In genomic region chr15:83010423-83010822, GRCm38 (mm10) we compare ENCODE assay signal across 12 mouse cellular contexts. TPM values are rescaled to one million over a fixed set of nuclear protein-coding genes. Genes with fewer than 3 reads are reported as not detected.
DNase-seq lines count a peak whose midpoint lies in the region; ATAC-seq and TF ChIP-seq lines count a peak whose summit lies in the region.
"Had no signal": no experiment of that assay in that cellular context is flagged by ENCODE, and none has a peak within 500 bp of the region (broad histone marks: within the 10 kb centered on the region; RNA-seq: fewer than 3 reads in every experiment).

No protein-coding gene starts in this region.

- WGBS in heart, embryonic 16.5 days = 39% methylated on average over 8 of the region's 8 CpGs
- WGBS in midbrain, embryonic 10.5 days = 7% methylated on average over 8 of the region's 8 CpGs
- WGBS in midbrain, postnatal 0 days = 24% methylated on average over 7 of the region's 8 CpGs
- WGBS in forebrain, postnatal 0 days = 17% methylated on average over 8 of the region's 8 CpGs
- WGBS in lung, postnatal 0 days = 18% methylated on average over 8 of the region's 8 CpGs

- no peak for TF ChIP-seq CTCF in midbrain, postnatal 0 days (IDR thresholded peaks at IDR 0.05)
- TF ChIP-seq CTCF in forebrain, postnatal 0 days (IDR thresholded peaks at IDR 0.05; ENCODE audit: low read depth) = no peak
- TF ChIP-seq CTCF in lung, postnatal 0 days (IDR thresholded peaks at IDR 0.05) = no peak

- H3K9me3 ChIP-seq in heart, embryonic 16.5 days (replicated peaks; ENCODE audit: control insufficient read depth, low read length) = no peaks in the 10 kb centered on the region
- no peaks in the 10 kb centered on the region for H3K9me3 ChIP-seq in midbrain, embryonic 10.5 days (replicated peaks)
- no peaks in the 10 kb centered on the region for H3K9me3 ChIP-seq in midbrain, postnatal 0 days (ENCODE audit: low read length)
- H3K9me3 ChIP-seq in forebrain, postnatal 0 days (ENCODE audit: low read length) = no peaks in the 10 kb centered on the region
- no peaks in the 10 kb centered on the region for H3K9me3 ChIP-seq in lung, postnatal 0 days (ENCODE audit: low read length)
- H3K9me3 ChIP-seq: embryonic facial prominence, embryonic 15.5 days; lung, embryonic 15.5 days had no signal

- peaks cover 25% of the 10 kb centered on the region for H3K4me1 ChIP-seq in heart, embryonic 16.5 days (ENCODE audit: control insufficient read depth, insufficient read depth, low read length)
- peaks cover 66% of the 10 kb centered on the region for H3K4me1 ChIP-seq in midbrain, embryonic 10.5 days
- H3K4me1 ChIP-seq in midbrain, postnatal 0 days (ENCODE audit: insufficient read depth, low read length) = peaks cover 10% of the 10 kb centered on the region; the same call in 1 of the 2 replicates
- H3K4me1 ChIP-seq in forebrain, postnatal 0 days (ENCODE audit: insufficient read depth) = peaks cover 7% of the 10 kb centered on the region; the same call in 1 of the 2 replicates
- H3K4me1 ChIP-seq in lung, postnatal 0 days (ENCODE audit: insufficient read depth, low read depth, low read length) = peaks cover 6% of the 10 kb centered on the region; the same call in 1 of the 2 replicates

- H3K36me3 ChIP-seq in heart, embryonic 16.5 days (ENCODE audit: control insufficient read depth, insufficient read depth) = no peaks in the 10 kb centered on the region
- H3K36me3 ChIP-seq in midbrain, embryonic 10.5 days = no peaks in the 10 kb centered on the region
- no peaks in the 10 kb centered on the region for H3K36me3 ChIP-seq in midbrain, postnatal 0 days (ENCODE audit: insufficient read depth, low read length)
- H3K36me3 ChIP-seq in forebrain, postnatal 0 days (ENCODE audit: insufficient read depth) = no peaks in the 10 kb centered on the region
- H3K36me3 ChIP-seq in lung, postnatal 0 days (ENCODE audit: insufficient read depth, low read length) = no peaks in the 10 kb centered on the region
- H3K36me3 ChIP-seq: embryonic facial prominence, embryonic 15.5 days; lung, embryonic 15.5 days had no signal

- peak overlapping the region; percentile 83 for H3K27ac ChIP-seq in heart, embryonic 16.5 days (ENCODE audit: low read length)
- H3K27ac ChIP-seq in midbrain, embryonic 10.5 days (replicated peaks) = peak overlapping the region; percentile 74; the same call in 1 of the 2 replicates
- no peak overlapping the region for H3K27ac ChIP-seq in midbrain, postnatal 0 days (ENCODE audit: low read depth, low read length)
- no peak overlapping the region for H3K27ac ChIP-seq in forebrain, postnatal 0 days (ENCODE audit: low read depth, low read length)
- H3K27ac ChIP-seq in lung, postnatal 0 days (ENCODE audit: low read length) = no peak overlapping the region
- H3K27ac ChIP-seq: embryonic facial prominence, embryonic 15.5 days; lung, embryonic 15.5 days had no signal

- peak overlapping the region; percentile 54; the same call in 1 of the 2 replicates for H3K4me2 ChIP-seq in heart, embryonic 16.5 days (ENCODE audit: low read depth, low read length)
- H3K4me2 ChIP-seq in midbrain, postnatal 0 days (ENCODE audit: low read depth, low read length, poor library complexity, severe bottlenecking) = no peak overlapping the region
- 0 out of 2 replicates have a peak overlapping the region, but pooled peaks have one; percentile 1 for H3K4me2 ChIP-seq in forebrain, postnatal 0 days (ENCODE audit: low read depth)
- no peak overlapping the region for H3K4me2 ChIP-seq in lung, postnatal 0 days (replicated peaks; ENCODE audit: low read depth, low read length)
- H3K4me2 ChIP-seq: embryonic facial prominence, embryonic 15.5 days; lung, embryonic 15.5 days had no signal

- DNase-seq in heart, adult 18-20 months = no peak
- no peak for DNase-seq in midbrain, embryonic 10.5 days (ENCODE audit: low spot score)
- no peak for DNase-seq in midbrain, postnatal 0 days (ENCODE audit: low spot score)
- DNase-seq in forebrain, postnatal 0 days = no peak
- DNase-seq in Muller cell, postnatal 12 days (ENCODE audit: inconsistent ontology term) = no peak
- no peak for DNase-seq in lung, postnatal 0 days (ENCODE audit: low spot score)
- DNase-seq: cerebellum, adult 8-10 months; retina, postnatal 1 day had no signal

- ATAC-seq in heart, embryonic 16.5 days (replicated peaks; ENCODE audit: extremely low read depth, insufficient read depth, low FRiP score) = no peak
- no peak for ATAC-seq in midbrain, postnatal 0 days (ENCODE audit: low FRiP score)
- ATAC-seq in forebrain, postnatal 0 days = no peak
- ATAC-seq in lung, postnatal 0 days = no peak

- no peak overlapping the region for H3K4me3 ChIP-seq in heart, embryonic 16.5 days (ENCODE audit: low read length)
- no peak overlapping the region; the same call in 1 of the 2 replicates for H3K4me3 ChIP-seq in midbrain, embryonic 10.5 days
- H3K4me3 ChIP-seq in midbrain, postnatal 0 days (ENCODE audit: low read depth, low read length) = no peak overlapping the region
- H3K4me3 ChIP-seq in forebrain, postnatal 0 days (ENCODE audit: low read depth, low read length) = no peak overlapping the region
- H3K4me3 ChIP-seq in lung, postnatal 0 days (ENCODE audit: low read depth, low read length) = no peak overlapping the region
- H3K4me3 ChIP-seq: embryonic facial prominence, embryonic 15.5 days; layer of hippocampus, adult 2 months; lung, embryonic 15.5 days had no signal

- H3K9ac ChIP-seq in heart, embryonic 16.5 days (ENCODE audit: low read length) = no peak overlapping the region
- H3K9ac ChIP-seq in midbrain, postnatal 0 days (replicated peaks; ENCODE audit: low read length, poor library complexity, severe bottlenecking) = no peak overlapping the region
- no peak overlapping the region for H3K9ac ChIP-seq in forebrain, postnatal 0 days
- H3K9ac ChIP-seq in lung, postnatal 0 days (replicated peaks; ENCODE audit: low read depth) = no peak overlapping the region
- H3K9ac ChIP-seq: embryonic facial prominence, embryonic 15.5 days; lung, embryonic 15.5 days had no signal

- H3K27me3 ChIP-seq in heart, embryonic 16.5 days (ENCODE audit: control insufficient read depth, insufficient read depth, low read length) = no peaks in the 10 kb centered on the region
- H3K27me3 ChIP-seq in midbrain, embryonic 10.5 days (ENCODE audit: low read depth, poor library complexity, severe bottlenecking) = peaks cover 89% of the 10 kb centered on the region
- peaks cover 6% of the 10 kb centered on the region; the same call in 1 of the 2 replicates for H3K27me3 ChIP-seq in midbrain, postnatal 0 days (ENCODE audit: insufficient read depth, low read length)
- H3K27me3 ChIP-seq in forebrain, postnatal 0 days (ENCODE audit: insufficient read depth, low read length) = no peaks in the 10 kb centered on the region
- no peaks in the 10 kb centered on the region for H3K27me3 ChIP-seq in lung, postnatal 0 days (replicated peaks; ENCODE audit: insufficient read depth, low read length)

- no peak for TF ChIP-seq EP300 in lung, postnatal 0 days (IDR thresholded peaks at IDR 0.05)

RNA-seq across cellular contexts. Expression of gene Nfam1, which starts 22.7 kb away (rescaled TPM):
- 2.3 and 3.2 TPM in 2 replicates for polyA plus RNA-seq in heart, embryonic 16.5 days (2015; fragmentation: Nextera tagmentation; extraction: Ambion mirVana)
- total RNA-seq in heart, adult 18-20 months (2021) = 1 to 10 TPM; 1.5 to 2.0 TPM
- 4.3 and 4.6 TPM in 2 replicates for polyA plus RNA-seq in midbrain, embryonic 10.5 days (2016; fragmentation: Nextera tagmentation; extraction: Ambion mirVana)
- 3.3 and 4.1 TPM in 2 replicates for total RNA-seq in midbrain, postnatal 0 days (2014; rRNA removed)
- polyA plus RNA-seq in midbrain, postnatal 0 days (2015; fragmentation: Nextera tagmentation; extraction: Ambion mirVana) = 1.9 and 2.6 TPM in 2 replicates
- 0.69 and 2.9 TPM in 2 replicates for total RNA-seq in forebrain, postnatal 0 days (2014; rRNA removed)
- polyA plus RNA-seq in forebrain, postnatal 0 days (2015; fragmentation: Nextera tagmentation; extraction: Ambion mirVana) = 1.5 and 1.8 TPM in 2 replicates
- polyA plus RNA-seq in lung, postnatal 0 days (2015; fragmentation: Nextera tagmentation; extraction: Ambion mirVana) = 6.3 and 6.5 TPM in 2 replicates

RNA-seq across cellular contexts. Expression of gene Tcf20, which starts 22.8 kb away (rescaled TPM):
- polyA plus RNA-seq in heart, embryonic 16.5 days (2015; fragmentation: Nextera tagmentation; extraction: Ambion mirVana) = 4.0 and 4.4 TPM in 2 replicates
- 10 to 100 TPM; 48.2 to 56.6 TPM for total RNA-seq in heart, adult 18-20 months (2021)
- 7.5 and 8.4 TPM in 2 replicates for polyA plus RNA-seq in midbrain, embryonic 10.5 days (2016; fragmentation: Nextera tagmentation; extraction: Ambion mirVana)
- total RNA-seq in midbrain, postnatal 0 days (2014; rRNA removed) = 125 and 131 TPM in 2 replicates
- 10.6 and 11.8 TPM in 2 replicates for polyA plus RNA-seq in midbrain, postnatal 0 days (2015; fragmentation: Nextera tagmentation; extraction: Ambion mirVana)
- 120 and 150 TPM in 2 replicates for total RNA-seq in forebrain, postnatal 0 days (2014; rRNA removed)
- 10.3 and 12.2 TPM in 2 replicates for polyA plus RNA-seq in forebrain, postnatal 0 days (2015; fragmentation: Nextera tagmentation; extraction: Ambion mirVana)
- 6.1 and 7.3 TPM in 2 replicates for polyA plus RNA-seq in lung, postnatal 0 days (2015; fragmentation: Nextera tagmentation; extraction: Ambion mirVana)

Comparison
In these comparisons a context has a peak if more than half of its experiments do, and no peak if none do; other contexts are left out.
1. H3K27ac ChIP-seq: peak in heart, embryonic 16.5 days (single experiment) and midbrain, embryonic 10.5 days (single experiment); none in midbrain, postnatal 0 days (single experiment), forebrain, postnatal 0 days (single experiment) and lung, postnatal 0 days (single experiment).
2. H3K4me2 ChIP-seq: peak in heart, embryonic 16.5 days (single experiment) and forebrain, postnatal 0 days (single experiment); none in midbrain, postnatal 0 days (single experiment) and lung, postnatal 0 days (single experiment).